Mouse (Mus musculus) megakaryocyte, embryonic 14.5 days (primary cell): ENCODE results near the gene Ift80.

Experiments used
- FLI1 ChIP-seq: IDR thresholded peaks from 2 replicates; pipeline ENCODE4 v1.6.1; 2012; ENCODE audit warnings: low read length, inconsistent platforms, mixed read lengths
- GATA1 ChIP-seq: IDR thresholded peaks from 3 replicates; pipeline ENCODE4 v1.6.1; 2012; ENCODE audit warnings: mixed read lengths, low read length, inconsistent platforms, borderline replicate concordance

DNA sequence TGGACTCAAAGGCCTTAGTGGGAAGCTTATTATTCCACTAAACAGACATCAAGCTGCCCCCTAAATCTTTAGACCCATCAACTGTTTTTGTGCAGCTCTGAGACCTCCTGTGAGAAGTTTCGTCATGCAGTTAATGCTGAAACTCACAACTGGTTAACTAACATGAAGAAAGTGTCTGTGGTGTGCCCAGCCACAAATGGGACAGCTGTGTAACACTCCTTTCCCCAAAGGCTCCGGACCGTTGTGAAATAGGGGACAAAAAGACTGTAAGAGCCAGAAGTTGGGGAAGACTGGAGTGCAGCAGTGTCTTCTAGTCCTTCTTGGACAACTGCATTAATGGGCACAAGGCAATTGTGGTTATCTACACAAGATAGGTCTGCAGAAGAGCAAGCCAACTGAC, 47.0 kb downstream of the Ift80 start:
- TF ChIP-seq GATA1 (no peak), FLI1 (no peak)
